Mouse (Mus musculus): ENCODE measurements around the gene Cobll1. TPM values are rescaled to one million over a fixed set of nuclear protein-coding genes. Genes with fewer than 3 reads are reported as not detected.

The Cobll1 gene
- polyA plus RNA-seq, 1 experiment from 2014 or later, result 3.2 TPM

GRCm38 (mm10) chr2:65147431-65147830 is 91.8 kb downstream of the Cobll1 start:
- H3K27me3 ChIP-seq (ENCODE audit: low read depth, poor library complexity, severe bottlenecking), result no peaks in the 10 kb centered on the region
- WGBS, result 35% methylated on average over 1 of the region's 1 CpGs
- no peaks in the 10 kb centered on the region for H3K36me3 ChIP-seq
- no peaks in the 10 kb centered on the region for H3K9me3 ChIP-seq (replicated peaks)
- DNase-seq (ENCODE audit: low spot score), result no peak
- no peak overlapping the region for H3K27ac ChIP-seq
- no peak overlapping the region for H3K4me3 ChIP-seq
- peaks cover 9% of the 10 kb centered on the region for H3K4me1 ChIP-seq

GRCm38 (mm10) chr2:65145421-65146117 is 93.6 kb downstream of the Cobll1 start:
- H3K4me1 ChIP-seq, result peaks cover 9% of the 10 kb centered on the region
- H3K27me3 ChIP-seq (ENCODE audit: low read depth, poor library complexity, severe bottlenecking), result no peaks in the 10 kb centered on the region
- H3K9me3 ChIP-seq (replicated peaks), result no peaks in the 10 kb centered on the region
- H3K36me3 ChIP-seq, result no peaks in the 10 kb centered on the region
- WGBS, result 57% methylated on average over 6 of the region's 6 CpGs
- DNase-seq (ENCODE audit: low spot score), result peak; percentile 54
- peak overlapping the region; percentile 61 for H3K27ac ChIP-seq
- no peak overlapping the region for H3K4me3 ChIP-seq

GRCm38 (mm10) chr2:65141093-65141661 is 98.0 kb downstream of the Cobll1 start:
- H3K27ac ChIP-seq, result no peak overlapping the region
- H3K36me3 ChIP-seq, result no peaks in the 10 kb centered on the region
- H3K27me3 ChIP-seq (ENCODE audit: low read depth, poor library complexity, severe bottlenecking), result no peaks in the 10 kb centered on the region
- no peaks in the 10 kb centered on the region for H3K9me3 ChIP-seq (replicated peaks)
- WGBS, result 78% methylated on average over 4 of the region's 4 CpGs
- H3K4me3 ChIP-seq, result no peak overlapping the region
- H3K4me1 ChIP-seq, result no peaks in the 10 kb centered on the region
- DNase-seq (ENCODE audit: low spot score), result no peak

- 81% methylated on average over 6 of the region's 6 CpGs for WGBS
- Histone ChIP-seq H3K4me3 (no peak overlapping the region), H3K27ac (no peak overlapping the region), H3K36me3 (no peaks in the 10 kb centered on the region), H3K4me1 (no peaks in the 10 kb centered on the region), H3K9me3 (replicated peaks) (no peaks in the 10 kb centered on the region), H3K27me3 (ENCODE audit: low read depth, poor library complexity, severe bottlenecking) (no peaks in the 10 kb centered on the region)
- no peak for DNase-seq (ENCODE audit: low spot score)
Measured at GRCm38 (mm10) chr2:65140330-65140922, 98.8 kb downstream of the Cobll1 start.

- Histone ChIP-seq H3K4me1 (no peaks in the 10 kb centered on the region), H3K9me3 (replicated peaks) (no peaks in the 10 kb centered on the region), H3K36me3 (no peaks in the 10 kb centered on the region), H3K27me3 (ENCODE audit: low read depth, poor library complexity, severe bottlenecking) (no peaks in the 10 kb centered on the region), H3K27ac (no peak overlapping the region), H3K4me3 (no peak overlapping the region)
- DNase-seq (ENCODE audit: low spot score), result no peak
- 79% methylated on average over 4 of the region's 4 CpGs for WGBS
Measured at GRCm38 (mm10) chr2:65139606-65140329, 99.4 kb downstream of the Cobll1 start.

GRCm38 (mm10) chr2:65138992-65139391 is 100.2 kb downstream of the Cobll1 start:
- H3K4me1 ChIP-seq, result no peaks in the 10 kb centered on the region
- H3K9me3 ChIP-seq (replicated peaks), result no peaks in the 10 kb centered on the region
- H3K27me3 ChIP-seq (ENCODE audit: low read depth, poor library complexity, severe bottlenecking), result no peaks in the 10 kb centered on the region
- 88% methylated on average over 5 of the region's 5 CpGs for WGBS
- H3K4me3 ChIP-seq, result no peak overlapping the region
- H3K27ac ChIP-seq, result no peak overlapping the region
- DNase-seq (ENCODE audit: low spot score), result no peak
- H3K36me3 ChIP-seq, result no peaks in the 10 kb centered on the region

GRCm38 (mm10) chr2:65126141-65126783 is 112.9 kb downstream of the Cobll1 start:
- Histone ChIP-seq H3K36me3 (no peaks in the 10 kb centered on the region), H3K27me3 (ENCODE audit: low read depth, poor library complexity, severe bottlenecking) (no peaks in the 10 kb centered on the region), H3K9me3 (replicated peaks) (no peaks in the 10 kb centered on the region), H3K4me3 (no peak overlapping the region), H3K4me1 (no peaks in the 10 kb centered on the region), H3K27ac (no peak overlapping the region)
- 84% methylated on average over 12 of the region's 12 CpGs for WGBS
- no peak for DNase-seq (ENCODE audit: low spot score)

GRCm38 (mm10) chr2:65123702-65124101 is 115.5 kb downstream of the Cobll1 start:
- WGBS, result 69% methylated on average over 3 of the region's 3 CpGs
- H3K4me3 ChIP-seq, result no peak overlapping the region

GRCm38 (mm10) chr2:65121435-65121834 is 117.8 kb downstream of the Cobll1 start:
- no peak for DNase-seq (ENCODE audit: low spot score)
- WGBS, result 8% methylated on average over 1 of the region's 1 CpGs
- Histone ChIP-seq H3K27me3 (ENCODE audit: low read depth, poor library complexity, severe bottlenecking) (no peaks in the 10 kb centered on the region), H3K4me3 (no peak overlapping the region), H3K9me3 (replicated peaks) (no peaks in the 10 kb centered on the region), H3K4me1 (peaks cover 17% of the 10 kb centered on the region), H3K36me3 (no peaks in the 10 kb centered on the region), H3K27ac (no peak overlapping the region)

More at GRCm38 (mm10) chr2:65123702-65124101, 115.5 kb downstream of the Cobll1 start:
- Histone ChIP-seq H3K4me1 (peaks cover 17% of the 10 kb centered on the region), H3K27me3 (ENCODE audit: low read depth, poor library complexity, severe bottlenecking) (no peaks in the 10 kb centered on the region), H3K9me3 (replicated peaks) (no peaks in the 10 kb centered on the region), H3K27ac (no peak overlapping the region), H3K36me3 (no peaks in the 10 kb centered on the region)
- DNase-seq (ENCODE audit: low spot score), result no peak

GRCm38 (mm10) chr2:65121012-65121411 is 118.2 kb downstream of the Cobll1 start:
- no peaks in the 10 kb centered on the region for H3K27me3 ChIP-seq (ENCODE audit: low read depth, poor library complexity, severe bottlenecking)
- 79% methylated on average over 3 of the region's 3 CpGs for WGBS

GRCm38 (mm10) chr2:65120112-65120511 is 119.1 kb downstream of the Cobll1 start:
- Histone ChIP-seq H3K36me3 (no peaks in the 10 kb centered on the region), H3K27ac (no peak overlapping the region), H3K9me3 (replicated peaks) (no peaks in the 10 kb centered on the region), H3K4me1 (peaks cover 17% of the 10 kb centered on the region), H3K4me3 (no peak overlapping the region), H3K27me3 (ENCODE audit: low read depth, poor library complexity, severe bottlenecking) (no peaks in the 10 kb centered on the region)
- DNase-seq (ENCODE audit: low spot score), result no peak
- WGBS, result 63% methylated on average over 2 of the region's 2 CpGs

More at GRCm38 (mm10) chr2:65121012-65121411, 118.2 kb downstream of the Cobll1 start:
- no peaks in the 10 kb centered on the region for H3K36me3 ChIP-seq
- peaks cover 17% of the 10 kb centered on the region for H3K4me1 ChIP-seq
- DNase-seq (ENCODE audit: low spot score), result no peak
- no peaks in the 10 kb centered on the region for H3K9me3 ChIP-seq (replicated peaks)
- no peak overlapping the region for H3K27ac ChIP-seq
- H3K4me3 ChIP-seq, result no peak overlapping the region

- no peak for DNase-seq (ENCODE audit: low spot score)
- WGBS, result 62% methylated on average over 8 of the region's 8 CpGs
Measured at GRCm38 (mm10) chr2:65119667-65120066, 119.5 kb downstream of the Cobll1 start.

More at GRCm38 (mm10) chr2:65119667-65120066, 119.5 kb downstream of the Cobll1 start:
- Histone ChIP-seq H3K36me3 (no peaks in the 10 kb centered on the region), H3K9me3 (replicated peaks) (no peaks in the 10 kb centered on the region), H3K4me1 (peaks cover 17% of the 10 kb centered on the region), H3K27me3 (ENCODE audit: low read depth, poor library complexity, severe bottlenecking) (no peaks in the 10 kb centered on the region), H3K4me3 (no peak overlapping the region), H3K27ac (no peak overlapping the region)

Data from limb, embryonic 10.5 days (tissue).